Mouse (Mus musculus) CH12.LX (cell line): ENCODE measurements around the gene Adprhl2.

ENCODE experiments used
- BHLHE40 ChIP-seq: IDR thresholded peaks from 2 replicates; pipeline ENCODE4 v1.6.1; 2011; ENCODE audit warnings: mild to moderate bottlenecking, low read depth, low read length, improper control_type of control experiment
- CHD2 ChIP-seq: IDR thresholded peaks from 2 replicates; pipeline ENCODE4 v1.6.1; 2011; ENCODE audit warnings: low read length, improper control_type of control experiment
- CTCF ChIP-seq, 2 experiments: IDR thresholded peaks in 1 of 2; conservative IDR thresholded peaks in 1 of 2; 2 replicates each; pipeline ENCODE4 v1.5.1; 2011 to 2012; ENCODE audit warnings: low read depth in 2 of 2, low read length in 2 of 2, improper control_type of control experiment in 1 of 2, inconsistent platforms in 1 of 2, mild to moderate bottlenecking in 1 of 2, moderate library complexity in 1 of 2
- EP300 ChIP-seq: IDR thresholded peaks from 2 replicates; pipeline ENCODE4 v1.6.1; 2011; ENCODE audit warnings: low read length, improper control_type of control experiment
- ETS1 ChIP-seq: conservative IDR thresholded peaks from 2 replicates; pipeline ENCODE4 v1.6.1; 2012; ENCODE audit warnings: low read depth, mild to moderate bottlenecking, inconsistent platforms, low read length, improper control_type of control experiment, moderate library complexity
- HCFC1 ChIP-seq: IDR thresholded peaks from 2 replicates; pipeline ENCODE4 v1.6.1; 2012; ENCODE audit warnings: low read depth, mild to moderate bottlenecking, inconsistent platforms, low read length, improper control_type of control experiment
- MAFK ChIP-seq: IDR thresholded peaks from 2 replicates; pipeline ENCODE4 v1.6.1; 2011; ENCODE audit warnings: low read length, improper control_type of control experiment; ENCODE audit not compliant: insufficient replicate concordance
- MAX ChIP-seq: IDR thresholded peaks from 2 replicates; pipeline ENCODE4 v1.6.1; 2011; ENCODE audit warnings: low read length, improper control_type of control experiment
- POLR2A ChIP-seq: IDR thresholded peaks from 2 replicates; pipeline ENCODE4 v1.6.1; 2011; ENCODE audit warnings: low read depth, mild to moderate bottlenecking, improper control_type of control experiment, low read length
- POLR2AphosphoS2 ChIP-seq: IDR thresholded peaks from 2 replicates; pipeline ENCODE4 v1.6.1; 2011; ENCODE audit warnings: low read depth, low read length, improper control_type of control experiment
- RAD21 ChIP-seq: IDR thresholded peaks from 2 replicates; pipeline ENCODE4 v1.6.1; 2011; ENCODE audit warnings: low read depth, mild to moderate bottlenecking, low read length, improper control_type of control experiment, moderate library complexity
- RCOR1 ChIP-seq: conservative IDR thresholded peaks from 2 replicates; pipeline ENCODE4 v1.6.1; 2012; ENCODE audit warnings: low read depth, mild to moderate bottlenecking, inconsistent platforms, low read length, improper control_type of control experiment
- TBP ChIP-seq: conservative IDR thresholded peaks from 2 replicates; pipeline ENCODE4 v1.6.1; 2011; ENCODE audit warnings: low read depth, low read length, improper control_type of control experiment

DNA sequence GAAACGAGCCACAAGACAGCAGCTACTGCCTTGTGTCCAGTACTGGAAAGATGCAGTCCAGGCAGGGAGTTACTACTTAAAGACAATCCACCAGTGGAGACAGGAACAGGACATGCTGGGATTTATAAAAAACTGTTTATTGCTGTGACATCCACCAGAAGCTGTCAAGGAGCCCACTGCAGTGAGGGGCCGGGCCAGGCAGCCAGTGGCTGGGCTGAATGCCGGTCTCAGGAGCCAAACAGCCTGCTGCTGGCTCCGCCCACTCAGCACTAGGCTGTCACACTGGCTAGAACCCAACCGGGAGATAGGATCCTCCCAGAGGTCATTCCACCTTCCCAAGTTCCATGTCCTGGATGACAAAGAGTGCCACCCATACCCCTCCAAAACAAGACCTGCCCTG lies 5.6 kb downstream of the Adprhl2 start:
- TF ChIP-seq HCFC1 (no peak), CTCF (conservative IDR thresholded peaks at IDR 0.05 in 1 of 2, IDR thresholded peaks at IDR 0.05 in 1 of 2; ENCODE audit: low read depth in 2 of 2, low read length in 2 of 2) (no peak), MAX (no peak), POLR2A (no peak), BHLHE40 (no peak), EP300 (no peak), TBP (no peak), MAFK (no peak), RCOR1 (no peak), POLR2AphosphoS2 (no peak), RAD21 (no peak), ETS1 (no peak), CHD2 (no peak)
